Comparison of ENCODE assay signal across 13 mouse cellular contexts in the genomic region with DNA sequence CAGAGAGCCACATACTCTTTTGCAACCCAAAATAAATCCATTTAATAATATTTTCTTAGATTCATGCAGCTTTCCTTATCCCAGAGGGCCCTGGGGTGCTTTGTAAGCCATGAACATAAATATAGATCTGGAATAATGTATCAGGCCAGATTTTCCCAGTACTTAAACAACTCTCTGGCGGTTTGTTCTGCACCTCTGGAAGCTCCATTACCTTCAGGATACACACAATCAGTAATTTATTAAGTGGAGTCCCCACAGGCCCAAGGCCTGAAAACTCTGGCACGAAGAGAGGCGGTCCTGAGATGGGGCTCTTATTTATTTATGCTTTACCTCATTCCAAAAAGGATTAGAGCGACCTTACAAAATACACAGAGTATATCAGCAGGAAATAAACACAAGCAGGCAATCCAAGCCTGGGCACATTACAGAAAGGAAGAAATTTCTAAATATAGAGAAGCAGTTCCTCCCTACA.
DNase-seq lines count a peak whose midpoint lies in the region; ATAC-seq and TF ChIP-seq lines count a peak whose summit lies in the region.
"Had no signal": no experiment of that assay in that cellular context is flagged by ENCODE, and none has a peak within 500 bp of the region (broad histone marks: within the 10 kb centered on the region; RNA-seq: fewer than 3 reads in every experiment).

No protein-coding gene starts in this region.

- no peaks in the 10 kb centered on the region for H3K36me3 ChIP-seq in hindbrain, embryonic 14.5 days (replicated peaks; ENCODE audit: control insufficient read depth, insufficient read depth)
- no peaks in the 10 kb centered on the region for H3K36me3 ChIP-seq in hindbrain, embryonic 11.5 days (ENCODE audit: control insufficient read depth, insufficient read depth, low read length)
- H3K36me3 ChIP-seq in lung, embryonic 14.5 days (ENCODE audit: insufficient read depth), result no peaks in the 10 kb centered on the region
- H3K36me3 ChIP-seq in hindbrain, embryonic 16.5 days (ENCODE audit: control insufficient read depth, insufficient read depth, low read length), result no peaks in the 10 kb centered on the region

- 0 out of 2 replicates have a peak, but pooled peaks cover 15% of the 10 kb centered on the region for H3K4me1 ChIP-seq in hindbrain, embryonic 14.5 days (replicated peaks; ENCODE audit: control insufficient read depth, insufficient read depth, low read length)
- H3K4me1 ChIP-seq in hindbrain, embryonic 11.5 days (replicated peaks; ENCODE audit: control insufficient read depth, insufficient read depth, low read length), result no peaks in the 10 kb centered on the region
- H3K4me1 ChIP-seq in lung, embryonic 14.5 days (ENCODE audit: insufficient read depth), result no peaks in the 10 kb centered on the region
- 0 out of 2 replicates have a peak, but pooled peaks cover 3% of the 10 kb centered on the region for H3K4me1 ChIP-seq in hindbrain, embryonic 16.5 days (ENCODE audit: control insufficient read depth, insufficient read depth, low read depth, low read length)

- ATAC-seq in hindbrain, embryonic 14.5 days (ENCODE audit: low FRiP score), result peak; percentile 68
- no peak for ATAC-seq in hindbrain, embryonic 11.5 days (ENCODE audit: low FRiP score)
- ATAC-seq in lung, embryonic 14.5 days (ENCODE audit: insufficient read depth), result no peak
- ATAC-seq in hindbrain, embryonic 16.5 days, result peak; percentile 68
- ATAC-seq: CD4-positive, CD25-positive, alpha-beta regulatory T cell, adult 4 months had no signal

- H3K27me3 ChIP-seq in hindbrain, embryonic 14.5 days (ENCODE audit: control insufficient read depth, insufficient read depth, low read length), result no peaks in the 10 kb centered on the region
- H3K27me3 ChIP-seq in hindbrain, embryonic 11.5 days (ENCODE audit: control insufficient read depth, insufficient read depth, low read length), result no peaks in the 10 kb centered on the region
- H3K27me3 ChIP-seq in lung, embryonic 14.5 days (ENCODE audit: insufficient read depth, low read length), result no peaks in the 10 kb centered on the region
- H3K27me3 ChIP-seq in hindbrain, embryonic 16.5 days (replicated peaks; ENCODE audit: control insufficient read depth, insufficient read depth, low read length), result no peaks in the 10 kb centered on the region

- 0 out of 2 replicates have a peak, but pooled peaks cover 4% of the 10 kb centered on the region for H3K9me3 ChIP-seq in hindbrain, embryonic 14.5 days (ENCODE audit: control insufficient read depth, low read length)
- H3K9me3 ChIP-seq in hindbrain, embryonic 11.5 days (ENCODE audit: control insufficient read depth, low read length), result no peaks in the 10 kb centered on the region
- no peaks in the 10 kb centered on the region for H3K9me3 ChIP-seq in lung, embryonic 14.5 days (ENCODE audit: low read depth, low read length)
- H3K9me3 ChIP-seq in hindbrain, embryonic 16.5 days (ENCODE audit: control insufficient read depth, low read length), result no peaks in the 10 kb centered on the region

- WGBS in hindbrain, embryonic 14.5 days, result 48% methylated on average over 4 of the region's 4 CpGs
- 72% methylated on average over 4 of the region's 4 CpGs for whole genome bisulfite sequencing in hindbrain, embryonic 11.5 days
- WGBS in lung, embryonic 14.5 days, result 27% methylated on average over 4 of the region's 4 CpGs
- 44% methylated on average over 4 of the region's 4 CpGs for WGBS in hindbrain, embryonic 16.5 days

- no peak for TF ChIP-seq POLR2A in brain, embryonic 14.5 days (IDR thresholded peaks at IDR 0.05; ENCODE audit: borderline replicate concordance, extremely low read depth, insufficient read depth, insufficient read length, poor library complexity, severe bottlenecking)

- no peak overlapping the region for H3K9ac ChIP-seq in hindbrain, embryonic 14.5 days
- H3K9ac ChIP-seq in hindbrain, embryonic 11.5 days (ENCODE audit: low read depth, low read length), result no peak overlapping the region
- no peak overlapping the region for H3K9ac ChIP-seq in lung, embryonic 14.5 days
- no peak overlapping the region for H3K9ac ChIP-seq in hindbrain, embryonic 16.5 days (ENCODE audit: low read depth, low read length)

- DNase-seq in hindbrain, embryonic 14.5 days (ENCODE audit: low spot score), result peak; percentile 52
- DNase-seq in hindbrain, embryonic 11.5 days (ENCODE audit: low spot score), result no peak
- DNase-seq in lung, embryonic 14.5 days, result peak; percentile 21
- DNase-seq in lung, postnatal 4 days, result no peak
- DNase-seq in brain, embryonic 14.5 days (ENCODE audit: low read depth), result peak; percentile 65
- DNase-seq in right cerebral cortex, postnatal 4 days, result no peak
- DNase-seq: adrenal gland, postnatal 25 days; cerebellum, postnatal 25 days; kidney, adult 9 months; layer of hippocampus, adult 9-11 months; thymus, postnatal 25 days had no signal

- H3K27ac ChIP-seq in hindbrain, embryonic 14.5 days, result no peak overlapping the region
- H3K27ac ChIP-seq in hindbrain, embryonic 11.5 days (ENCODE audit: low read depth, low read length), result no peak overlapping the region
- H3K27ac ChIP-seq in lung, embryonic 14.5 days (ENCODE audit: low read depth), result no peak overlapping the region
- no peak overlapping the region for H3K27ac ChIP-seq in hindbrain, embryonic 16.5 days (ENCODE audit: low read depth, low read length)

- no peak for TF ChIP-seq CTCF in lung, embryonic 14.5 days (IDR thresholded peaks at IDR 0.05; ENCODE audit: low read depth)
- TF ChIP-seq CTCF in brain, embryonic 14.5 days (IDR thresholded peaks at IDR 0.05; ENCODE audit: borderline replicate concordance, extremely low read depth, insufficient read depth, insufficient read length), result no peak

- no peak overlapping the region for H3K4me3 ChIP-seq in hindbrain, embryonic 14.5 days (replicated peaks; ENCODE audit: low read length)
- H3K4me3 ChIP-seq in hindbrain, embryonic 11.5 days (ENCODE audit: low read depth, low read length), result no peak overlapping the region
- H3K4me3 ChIP-seq in lung, embryonic 14.5 days (ENCODE audit: low read depth, low read length), result no peak overlapping the region
- no peak overlapping the region for H3K4me3 ChIP-seq in hindbrain, embryonic 16.5 days (ENCODE audit: low read length)

- H3K4me2 ChIP-seq in hindbrain, embryonic 14.5 days (replicated peaks), result no peak overlapping the region
- no peak overlapping the region for H3K4me2 ChIP-seq in hindbrain, embryonic 11.5 days (replicated peaks; ENCODE audit: low read depth, low read length)
- no peak overlapping the region for H3K4me2 ChIP-seq in lung, embryonic 14.5 days
- H3K4me2 ChIP-seq in hindbrain, embryonic 16.5 days (ENCODE audit: low read length), result no peak overlapping the region

Comparison
In these comparisons a context has a peak if more than half of its experiments do, and no peak if none do; other contexts are left out.
1. ATAC-seq: peak in hindbrain, embryonic 14.5 days (single experiment) and hindbrain, embryonic 16.5 days (single experiment); none in hindbrain, embryonic 11.5 days (single experiment) and lung, embryonic 14.5 days (single experiment).
2. DNase-seq: peak in hindbrain, embryonic 14.5 days (single experiment), lung, embryonic 14.5 days (single experiment) and brain, embryonic 14.5 days (single experiment); none in hindbrain, embryonic 11.5 days (single experiment), lung, postnatal 4 days (0 of 2) and right cerebral cortex, postnatal 4 days (single experiment).